9 mouse cellular contexts compared by ENCODE assay signal in genomic region chr4:119172919-119173650, GRCm38 (mm10). TPM values are rescaled to one million over a fixed set of nuclear protein-coding genes. Genes with fewer than 3 reads are reported as not detected.
DNase-seq lines count a peak whose midpoint lies in the region; ATAC-seq and TF ChIP-seq lines count a peak whose summit lies in the region.
"Had no signal": no experiment of that assay in that cellular context is flagged by ENCODE, and none has a peak within 500 bp of the region (broad histone marks: within the 10 kb centered on the region; RNA-seq: fewer than 3 reads in every experiment).

No protein-coding gene starts in this region.

- peaks cover 26% of the 10 kb centered on the region for H3K36me3 ChIP-seq in embryonic facial prominence, embryonic 12.5 days
- peaks cover 25% of the 10 kb centered on the region for H3K36me3 ChIP-seq in intestine, embryonic 14.5 days (ENCODE audit: control insufficient read depth, insufficient read depth, low read length)
- no peaks in the 10 kb centered on the region for H3K36me3 ChIP-seq in midbrain, postnatal 0 days (ENCODE audit: insufficient read depth, low read length)

- H3K9ac ChIP-seq in embryonic facial prominence, embryonic 12.5 days, result peak overlapping the region; percentile 85
- peak overlapping the region; percentile 81 for H3K9ac ChIP-seq in intestine, embryonic 14.5 days (ENCODE audit: low read length)
- H3K9ac ChIP-seq in midbrain, postnatal 0 days (replicated peaks; ENCODE audit: low read length, poor library complexity, severe bottlenecking), result peak overlapping the region; percentile 76

- TF ChIP-seq CTCF in midbrain, postnatal 0 days (IDR thresholded peaks at IDR 0.05), result no peak

- H3K4me2 ChIP-seq in embryonic facial prominence, embryonic 12.5 days (replicated peaks), result peak overlapping the region; percentile 83
- H3K4me2 ChIP-seq in intestine, embryonic 14.5 days (ENCODE audit: low read length), result peak overlapping the region; percentile 74
- peak overlapping the region; percentile 60 for H3K4me2 ChIP-seq in midbrain, postnatal 0 days (ENCODE audit: low read depth, low read length, poor library complexity, severe bottlenecking)

- no peak for ATAC-seq in embryonic facial prominence, embryonic 12.5 days (ENCODE audit: insufficient number of reproducible peaks, insufficient read depth, low FRiP score, low TSS enrichment)
- no peak for ATAC-seq in intestine, embryonic 14.5 days (replicated peaks; ENCODE audit: low FRiP score, low TSS enrichment, low read depth)
- no peak for ATAC-seq in midbrain, postnatal 0 days (ENCODE audit: low FRiP score)

- peak; percentile 36 to 38 for DNase-seq in frontal cortex, postnatal 36 days (ENCODE audit: low spot score in 2 of 2)
- no peak for DNase-seq in frontal cortex, postnatal 10 days (ENCODE audit: low spot score in 2 of 2)
- peak; percentile 29 for DNase-seq in 416B (ENCODE audit: low read depth)
- DNase-seq in intestine, embryonic 14.5 days (ENCODE audit: low spot score), result peak; percentile 54
- DNase-seq in midbrain, postnatal 0 days (ENCODE audit: low spot score), result no peak
- no peak for DNase-seq in spleen, postnatal 10 days (ENCODE audit: low spot score in 2 of 2)
- no peak for DNase-seq in layer of hippocampus, postnatal 36 days

- H3K9me3 ChIP-seq in embryonic facial prominence, embryonic 12.5 days, result no peaks in the 10 kb centered on the region
- no peaks in the 10 kb centered on the region for H3K9me3 ChIP-seq in intestine, embryonic 14.5 days (ENCODE audit: control insufficient read depth, low read length)
- no peaks in the 10 kb centered on the region for H3K9me3 ChIP-seq in midbrain, postnatal 0 days (ENCODE audit: low read length)

- H3K4me3 ChIP-seq in embryonic facial prominence, embryonic 12.5 days, result peak overlapping the region; percentile 79
- H3K4me3 ChIP-seq in intestine, embryonic 14.5 days (ENCODE audit: low read depth, low read length), result peak overlapping the region; percentile 85
- H3K4me3 ChIP-seq in midbrain, postnatal 0 days (ENCODE audit: low read depth, low read length), result peak overlapping the region; percentile 76

- H3K27me3 ChIP-seq in embryonic facial prominence, embryonic 12.5 days, result no peaks in the 10 kb centered on the region
- H3K27me3 ChIP-seq in intestine, embryonic 14.5 days (replicated peaks; ENCODE audit: control insufficient read depth, insufficient read depth, low read length), result no peaks in the 10 kb centered on the region
- no peaks in the 10 kb centered on the region for H3K27me3 ChIP-seq in midbrain, postnatal 0 days (ENCODE audit: insufficient read depth, low read length)
- H3K27me3 ChIP-seq: Patski had no signal

- 44% methylated on average over 18 of the region's 18 CpGs for WGBS in embryonic facial prominence, embryonic 12.5 days
- 37% methylated on average over 18 of the region's 18 CpGs for WGBS in intestine, embryonic 14.5 days
- WGBS in midbrain, postnatal 0 days, result 38% methylated on average over 18 of the region's 18 CpGs

- peaks cover 13% of the 10 kb centered on the region; the same call in 1 of the 2 replicates for H3K4me1 ChIP-seq in embryonic facial prominence, embryonic 12.5 days
- peaks cover 6% of the 10 kb centered on the region; the same call in 1 of the 2 replicates for H3K4me1 ChIP-seq in intestine, embryonic 14.5 days (replicated peaks; ENCODE audit: control insufficient read depth, insufficient read depth, low read length)
- no peaks in the 10 kb centered on the region; the same call in 1 of the 2 replicates for H3K4me1 ChIP-seq in midbrain, postnatal 0 days (ENCODE audit: insufficient read depth, low read length)

- no peak overlapping the region for H3K27ac ChIP-seq in embryonic facial prominence, embryonic 12.5 days
- H3K27ac ChIP-seq in intestine, embryonic 14.5 days (ENCODE audit: low read depth), result no peak overlapping the region
- peak overlapping the region; percentile 58; the same call in 1 of the 2 replicates for H3K27ac ChIP-seq in midbrain, postnatal 0 days (ENCODE audit: low read depth, low read length)

RNA-seq across cellular contexts. Expression of gene Zfp691, which starts 0.9 kb away (rescaled TPM):
- polyA plus RNA-seq in embryonic facial prominence, embryonic 12.5 days (2016; fragmentation: Nextera tagmentation; extraction: Ambion mirVana), result 7.7 and 7.8 TPM in 2 replicates
- 6.7 and 7.7 TPM in 2 replicates for polyA plus RNA-seq in intestine, embryonic 14.5 days (2014; fragmentation: Nextera tagmentation; extraction: Ambion mirVana)
- total RNA-seq in midbrain, postnatal 0 days (2014; rRNA removed), result 2.3 and 4.1 TPM in 2 replicates
- polyA plus RNA-seq in midbrain, postnatal 0 days (2015; fragmentation: Nextera tagmentation; extraction: Ambion mirVana), result 2.5 and 3.3 TPM in 2 replicates
- 1 to 10 TPM; 6.7 to 8.2 TPM for total RNA-seq in layer of hippocampus, postnatal 36 days (2021)

RNA-seq across cellular contexts. Expression of gene Ermap, which starts 16.7 kb away (rescaled TPM):
- 8.4 and 8.9 TPM in 2 replicates for polyA plus RNA-seq in embryonic facial prominence, embryonic 12.5 days (2016; fragmentation: Nextera tagmentation; extraction: Ambion mirVana)
- polyA plus RNA-seq in intestine, embryonic 14.5 days (2014; fragmentation: Nextera tagmentation; extraction: Ambion mirVana), result 0.34 and 0.42 TPM in 2 replicates
- 0.33 and 2.5 TPM in 2 replicates for total RNA-seq in midbrain, postnatal 0 days (2014; rRNA removed)
- 0.31 and 0.93 TPM in 2 replicates for polyA plus RNA-seq in midbrain, postnatal 0 days (2015; fragmentation: Nextera tagmentation; extraction: Ambion mirVana)
- under 1 TPM; 0.28 to 0.32 TPM for total RNA-seq in layer of hippocampus, postnatal 36 days (2021)
- polyA plus RNA-seq: Patski had no signal

RNA-seq across cellular contexts. Expression of gene Svbp, which starts 22.0 kb away (rescaled TPM):
- 189 TPM in 2 replicates for polyA plus RNA-seq in embryonic facial prominence, embryonic 12.5 days (2016; fragmentation: Nextera tagmentation; extraction: Ambion mirVana)
- polyA plus RNA-seq in intestine, embryonic 14.5 days (2014; fragmentation: Nextera tagmentation; extraction: Ambion mirVana), result 143 and 144 TPM in 2 replicates
- 66.3 and 83.1 TPM in 2 replicates for total RNA-seq in midbrain, postnatal 0 days (2014; rRNA removed)
- 196 and 200 TPM in 2 replicates for polyA plus RNA-seq in midbrain, postnatal 0 days (2015; fragmentation: Nextera tagmentation; extraction: Ambion mirVana)
- 10 to 100 TPM; 16.3 to 19.8 TPM for total RNA-seq in layer of hippocampus, postnatal 36 days (2021)

RNA-seq across cellular contexts. Expression of gene Tmem269, which starts 44.9 kb away (rescaled TPM):
- polyA plus RNA-seq in embryonic facial prominence, embryonic 12.5 days (2016; fragmentation: Nextera tagmentation; extraction: Ambion mirVana), result not detected in 2 replicates
- not detected in 2 replicates for polyA plus RNA-seq in intestine, embryonic 14.5 days (2014; fragmentation: Nextera tagmentation; extraction: Ambion mirVana)
- total RNA-seq in midbrain, postnatal 0 days (2014; rRNA removed), result 0.11 TPM in 1 of 2 replicates, not detected in the other
- polyA plus RNA-seq in midbrain, postnatal 0 days (2015; fragmentation: Nextera tagmentation; extraction: Ambion mirVana), result 0.43 and 0.83 TPM in 2 replicates
- 1 to 10 TPM in 1 of 2 experiments, under 1 TPM in 1; 0.56 to 1.1 TPM for total RNA-seq in layer of hippocampus, postnatal 36 days (2021)
- polyA plus RNA-seq: Patski had no signal

RNA-seq across cellular contexts. Expression of gene AU022252, which starts 59.4 kb away (rescaled TPM):
- polyA plus RNA-seq in embryonic facial prominence, embryonic 12.5 days (2016; fragmentation: Nextera tagmentation; extraction: Ambion mirVana), result 42.2 and 43.8 TPM in 2 replicates
- polyA plus RNA-seq in intestine, embryonic 14.5 days (2014; fragmentation: Nextera tagmentation; extraction: Ambion mirVana), result 27.0 and 28.4 TPM in 2 replicates
- 13.6 and 30.0 TPM in 2 replicates for total RNA-seq in midbrain, postnatal 0 days (2014; rRNA removed)
- 20.1 and 22.1 TPM in 2 replicates for polyA plus RNA-seq in midbrain, postnatal 0 days (2015; fragmentation: Nextera tagmentation; extraction: Ambion mirVana)
- total RNA-seq in layer of hippocampus, postnatal 36 days (2021), result 10 to 100 TPM; 35.0 TPM

Comparison
In these comparisons a context has a peak if more than half of its experiments do, and no peak if none do; other contexts are left out.
1. DNase-seq: peak in frontal cortex, postnatal 36 days (2 of 2), 416B (single experiment) and intestine, embryonic 14.5 days (single experiment); none in frontal cortex, postnatal 10 days (0 of 2), midbrain, postnatal 0 days (single experiment), spleen, postnatal 10 days (0 of 2) and layer of hippocampus, postnatal 36 days (0 of 2).
2. Peak in every context shown above with its lines, with median percentiles within 50 percentile points of each other: H3K4me2 ChIP-seq, H3K4me3 ChIP-seq and H3K9ac ChIP-seq.